Mouse (Mus musculus) c-Kit-positive CD71-positive TER-119-positive erythroid progenitor cells, embryonic 14.5 days (primary cell): ENCODE data around the gene Ankle1.

ENCODE experiments used
- DNase-seq: peaks from one replicate; pipeline ENCODE4 v3.0.0-alpha.2; 2013; ENCODE audit warnings: low spot score

Gene Ankle1

DNA sequence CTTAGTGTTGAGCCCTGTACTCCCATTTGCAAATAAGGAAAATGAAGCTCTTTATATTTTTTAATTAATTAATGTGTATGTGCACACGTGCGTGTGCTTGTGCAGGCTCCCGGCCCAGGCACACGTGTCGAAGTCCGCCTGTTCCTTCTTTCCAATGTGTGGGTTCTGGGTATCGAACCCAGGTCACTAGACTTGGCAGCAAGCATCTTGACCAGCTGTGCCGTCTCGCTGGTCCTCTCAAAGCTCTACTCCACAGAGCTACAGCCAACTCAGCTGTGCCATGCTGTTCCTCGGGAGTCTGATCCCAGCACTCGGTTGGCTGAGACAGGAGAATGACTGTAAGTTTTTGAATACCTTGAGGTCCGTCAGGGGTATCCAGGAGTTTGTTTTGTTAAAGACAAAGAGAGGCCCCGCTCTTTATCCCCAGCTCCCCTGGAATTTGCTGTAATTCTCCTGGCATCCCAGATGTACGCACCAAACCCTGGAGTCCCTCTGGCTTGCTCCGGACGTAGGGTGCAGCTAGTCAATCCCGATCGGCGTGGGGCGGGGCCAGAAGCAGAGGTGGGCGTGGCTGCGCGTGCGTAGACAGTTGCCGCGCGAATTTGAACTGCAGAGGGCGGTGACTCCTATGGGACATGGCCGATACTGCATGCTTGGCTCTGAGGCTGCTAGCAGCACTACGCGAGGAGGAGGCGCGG is at the start of gene Ankle1:
TSS of gene Ankle1 (plus strand) at position 610 of the 698 bp plus-strand sequence.
- peak; percentile 94 for DNase-seq

DNA sequence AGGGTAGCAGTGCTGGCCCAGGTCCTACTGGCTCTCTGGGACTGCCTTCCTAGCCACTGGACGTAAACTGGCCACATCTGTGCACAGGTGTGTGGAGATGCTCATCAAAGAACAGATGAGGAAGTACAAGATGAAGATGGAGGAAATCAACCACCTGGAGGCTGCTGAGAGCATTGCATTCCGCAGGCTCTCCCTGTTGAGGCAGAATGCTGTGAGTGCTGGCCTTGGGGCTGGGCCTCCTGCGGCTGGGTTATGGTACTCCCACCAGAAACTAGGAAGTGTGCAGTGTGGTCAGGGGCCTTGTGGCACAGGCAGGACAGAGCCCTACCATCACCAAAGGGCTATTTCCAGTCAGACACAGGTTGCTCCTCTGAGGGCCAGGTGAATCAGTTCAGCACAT is 47.8 kb upstream of the Ankle1 start:
- no peak for DNase-seq

GRCm38 (mm10) chr8:71366771-71367528 is 38.9 kb upstream of the Ankle1 start, which contains the start of gene Use1:
Gene Use1 (plus strand): TSS chr8:71366848.
- peak; percentile 89 for DNase-seq

- DNase-seq = no peak
These were observed 38.2 kb upstream of the Ankle1 start for GRCm38 (mm10) chr8:71367529-71368176.

DNA sequence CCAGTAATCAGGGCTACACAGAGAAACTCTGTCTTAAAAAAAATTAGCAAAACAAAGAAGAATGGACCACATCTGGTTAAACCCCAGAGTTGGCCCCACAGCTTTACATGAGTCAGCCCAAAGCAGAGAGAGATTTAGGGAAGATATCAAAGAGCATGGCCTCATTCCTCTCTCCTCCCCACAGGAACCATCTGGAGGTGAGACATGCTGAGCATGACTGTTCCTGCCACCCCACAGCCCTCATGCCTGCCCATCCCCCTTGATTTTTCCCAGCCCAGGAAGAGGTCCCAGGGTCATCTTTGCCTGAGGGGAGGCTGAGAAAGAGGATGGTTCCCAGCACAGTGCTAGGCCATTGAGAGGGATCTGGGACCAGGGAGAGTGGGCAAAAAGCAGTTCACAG is 37.4 kb upstream of the Ankle1 start:
- no peak for DNase-seq

DNA sequence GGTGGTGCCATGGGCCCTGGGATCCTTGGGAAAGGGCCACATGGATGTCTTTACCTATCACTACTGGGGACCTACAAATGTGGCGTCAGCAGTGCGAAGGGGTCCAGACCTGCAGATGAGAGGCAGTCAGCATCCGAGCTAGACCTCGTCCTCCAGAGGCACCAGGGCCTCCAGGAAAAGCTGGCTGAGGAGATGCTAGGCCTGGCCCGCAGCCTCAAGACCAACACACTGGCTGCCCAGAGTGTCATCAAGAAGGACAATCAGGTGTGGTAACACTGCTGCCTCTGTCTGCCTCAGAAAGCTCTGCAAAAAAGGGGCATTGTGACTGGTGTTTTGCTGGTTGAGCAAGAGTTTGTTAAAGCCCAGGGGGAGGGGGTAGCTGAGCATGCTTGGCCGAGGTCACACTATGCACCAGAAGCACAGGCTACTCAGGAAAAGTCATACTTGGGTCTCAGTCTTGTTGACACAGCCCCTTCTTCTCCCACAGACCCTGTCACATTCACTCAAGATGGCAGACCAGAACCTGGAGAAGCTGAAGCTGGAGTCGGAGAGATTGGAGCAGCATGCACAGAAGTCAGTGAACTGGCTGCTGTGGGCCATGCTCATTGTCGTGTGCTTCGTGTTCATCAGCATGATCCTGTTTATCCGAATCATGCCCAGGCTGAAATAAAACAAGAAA is 36.6 kb upstream of the Ankle1 start:
- DNase-seq = no peak

DNA sequence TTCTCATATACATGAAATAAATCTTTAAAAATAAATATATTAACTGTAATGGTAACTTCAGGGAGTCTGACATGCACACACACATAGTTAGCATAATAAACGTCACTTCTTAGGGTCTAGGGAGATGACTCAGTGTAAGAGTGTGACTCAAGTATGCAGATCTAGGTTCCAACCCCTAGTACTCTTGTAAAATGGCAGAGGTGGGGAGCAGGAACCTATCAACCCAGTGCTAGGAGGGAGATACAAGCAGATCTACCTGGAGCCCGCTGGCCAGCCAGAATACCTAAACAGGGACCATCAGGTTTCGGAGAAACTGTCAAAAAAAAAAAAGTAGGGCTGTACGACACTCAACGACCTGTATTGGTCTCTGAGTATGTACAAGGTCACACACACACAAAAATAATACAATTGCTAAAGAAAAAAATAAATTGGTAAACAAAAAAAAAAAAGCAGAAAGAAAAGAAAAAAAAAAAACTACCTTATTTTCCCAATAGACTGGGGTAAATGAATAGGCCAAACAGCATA is 35.0 kb upstream of the Ankle1 start:
- no peak for DNase-seq

- peak; percentile 97 for DNase-seq
These were observed 34.5 kb upstream of the Ankle1 start, which contains the start of gene Ocel1 for GRCm38 (mm10) chr8:71371236-71371848. Gene Ocel1 (plus strand): TSS chr8:71371298.

DNA sequence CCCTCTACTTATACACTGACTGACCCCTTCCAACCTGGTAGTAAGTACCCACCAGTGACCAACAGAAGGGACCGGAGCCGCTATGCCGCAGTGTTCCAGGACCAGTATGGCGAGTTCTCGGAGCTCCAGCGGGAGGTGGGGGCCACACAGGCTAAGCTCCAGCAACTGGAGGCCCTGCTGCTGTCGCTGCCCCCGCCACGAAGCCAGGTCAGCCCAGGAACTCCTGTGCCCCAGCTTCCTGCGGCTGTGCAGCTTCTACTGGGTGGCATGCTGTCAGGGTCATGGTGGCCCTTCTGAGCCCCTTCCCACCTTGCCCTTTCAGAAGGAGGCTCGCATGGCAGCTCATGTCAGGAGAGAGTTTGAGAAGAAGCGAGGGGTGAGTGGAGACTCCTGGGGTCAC is 33.4 kb upstream of the Ankle1 start:
- DNase-seq = no peak

DNA sequence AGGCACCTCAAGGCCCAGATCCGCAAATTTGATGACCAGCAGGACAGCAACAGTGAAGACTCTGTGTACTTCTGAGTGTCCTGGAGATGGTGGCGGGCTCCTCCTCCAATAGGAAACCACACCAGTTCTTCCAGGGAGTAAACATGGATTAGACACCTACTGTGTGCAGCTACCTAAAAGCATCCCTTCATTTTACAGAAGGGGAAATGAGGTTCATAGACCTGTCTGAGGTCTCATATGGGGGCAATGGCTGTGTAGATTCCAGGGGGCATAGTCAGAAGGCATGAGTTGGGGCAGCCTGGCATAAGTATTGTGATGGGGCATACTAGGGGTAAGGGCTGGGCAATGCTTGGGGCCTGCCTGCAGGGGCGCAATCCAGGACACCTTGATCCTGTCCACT is 32.8 kb upstream of the Ankle1 start:
- no peak for DNase-seq

GRCm38 (mm10) chr8:71374616-71375206 is 31.1 kb upstream of the Ankle1 start:
- no peak for DNase-seq

- DNase-seq = peak; percentile 52
These were observed 30.0 kb upstream of the Ankle1 start for GRCm38 (mm10) chr8:71375581-71376422.

- no peak for DNase-seq
These were observed 29.3 kb upstream of the Ankle1 start for GRCm38 (mm10) chr8:71376423-71377030.

- DNase-seq = no peak
These were observed 26.8 kb upstream of the Ankle1 start for GRCm38 (mm10) chr8:71379008-71379407.

DNA sequence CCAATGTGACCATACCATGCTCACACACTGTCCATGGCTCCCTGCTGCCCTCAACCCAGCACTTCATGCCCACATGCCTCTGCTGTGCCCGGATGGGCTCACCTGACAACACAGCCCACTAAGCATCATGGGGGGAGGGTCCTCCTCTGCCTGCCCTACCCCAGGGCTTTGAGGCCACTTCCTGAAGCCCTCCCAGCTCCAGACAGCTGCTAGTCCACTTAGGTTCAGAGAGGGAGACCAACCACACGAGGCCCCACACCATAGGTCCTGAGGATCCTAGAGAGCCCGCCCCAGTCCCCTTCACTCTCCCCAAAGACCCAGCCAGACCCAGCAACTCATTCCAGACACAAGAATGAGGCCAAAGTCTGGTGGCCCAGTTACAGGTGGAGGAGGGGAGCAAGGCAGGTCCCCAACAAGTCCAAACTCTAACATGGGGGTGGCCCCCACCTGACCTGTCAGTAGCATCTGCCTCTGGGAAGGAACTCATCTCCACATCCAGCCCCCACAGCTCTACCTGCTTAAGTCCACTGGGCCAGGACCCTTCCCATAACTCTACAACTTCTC is 26.2 kb upstream of the Ankle1 start:
- DNase-seq = no peak

DNA sequence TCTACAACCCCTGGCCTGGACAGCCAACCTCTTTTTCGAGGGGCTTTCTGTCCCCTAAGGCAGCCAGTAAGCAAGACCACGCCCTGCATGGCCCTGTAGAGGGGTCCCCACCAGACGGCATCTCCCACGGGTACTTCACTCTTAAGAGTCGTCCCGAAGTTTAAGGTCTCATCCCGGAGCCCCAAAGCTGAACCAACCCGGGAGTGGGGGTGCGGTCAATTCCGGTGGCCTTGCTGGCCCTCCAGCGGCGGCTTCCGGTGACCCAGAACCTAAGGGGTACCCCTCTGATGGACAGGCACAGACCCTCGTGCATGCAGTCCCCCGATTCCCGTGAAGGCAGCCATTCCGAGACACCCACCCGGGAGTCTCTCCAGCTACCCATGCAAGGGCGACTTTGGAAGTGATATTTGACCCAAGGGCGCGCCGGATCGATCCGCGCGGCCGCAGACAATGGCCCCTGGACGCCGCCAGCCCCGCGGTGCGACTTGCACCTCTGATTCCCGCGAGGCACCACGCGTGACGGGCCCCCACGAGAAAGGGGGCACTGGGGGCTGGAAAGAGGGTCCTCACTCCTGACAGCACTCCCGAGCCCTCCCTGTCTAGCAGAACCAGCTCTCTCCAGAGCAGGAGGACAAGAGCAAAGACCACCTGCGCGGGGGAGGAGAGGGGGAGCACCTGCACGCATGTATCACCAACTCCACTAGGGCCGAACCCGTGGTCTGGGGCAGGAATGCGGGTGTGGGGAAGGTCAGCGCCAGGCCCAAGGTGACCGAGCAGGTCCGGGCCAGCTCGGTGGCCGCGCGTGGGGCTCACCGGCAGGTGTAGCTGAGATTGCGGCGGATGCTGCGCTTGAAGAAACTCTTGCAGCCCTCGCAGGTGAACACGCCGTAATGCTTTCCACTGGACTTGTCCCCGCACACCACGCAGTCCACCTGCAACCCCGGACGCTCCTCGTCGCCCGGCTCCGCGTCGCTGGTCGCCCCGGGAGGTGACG is 25.3 kb upstream of the Ankle1 start:
- no peak for DNase-seq

DNA sequence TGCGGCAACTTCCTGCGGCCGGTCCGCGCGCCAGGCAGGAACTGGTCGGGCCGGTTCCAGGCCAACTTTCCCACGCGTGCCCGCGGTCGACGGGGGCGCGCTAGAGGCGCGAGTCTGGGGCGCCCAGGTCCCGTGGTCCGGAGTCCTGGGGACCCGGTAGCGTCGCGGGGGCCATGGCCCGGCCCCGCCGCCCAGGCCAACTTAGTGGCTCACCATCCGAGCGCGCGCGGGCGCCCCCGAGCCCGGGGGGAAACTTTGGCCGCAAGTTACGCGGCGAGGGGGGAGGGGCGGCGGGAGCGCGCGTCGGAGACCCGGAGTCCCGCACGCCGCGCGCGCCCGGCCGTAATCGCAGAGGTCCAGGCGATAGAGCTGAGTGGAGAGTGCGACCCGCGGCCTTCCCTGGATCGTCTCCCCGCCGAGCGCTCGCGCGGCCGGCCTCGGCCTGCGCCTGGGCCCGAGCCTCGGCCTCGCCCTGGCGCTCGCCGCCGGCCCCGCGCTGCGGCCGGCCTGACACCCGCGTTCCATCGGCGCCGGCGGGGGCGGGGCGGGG is 24.3 kb upstream of the Ankle1 start, which contains the start of gene Nr2f6:
TSS of gene Nr2f6 (minus strand) at position 540 of the 550 bp plus-strand sequence.
- DNase-seq = no peak
